Mouse (Mus musculus) hindbrain, embryonic 14.5 days (tissue): Measurements from ENCODE around the gene F830045P16Rik. TPM values are rescaled to one million over a fixed set of nuclear protein-coding genes. Genes with fewer than 3 reads are reported as not detected.

ENCODE experiments used
- ATAC-seq: fragments of 200-750 bp; cut with Nextera tagmentation; 2 replicates; pipeline ENCODE4 v1.8.0; 2017; ENCODE audit warnings: moderate number of reproducible peaks, mild to moderate bottlenecking, moderate TSS enrichment, moderate library complexity; ENCODE audit not compliant: low FRiP score
- DNase-seq: peaks from one replicate; pipeline ENCODE4 v3.0.0-alpha.2; 2015; ENCODE audit warnings: low spot score
- H3K27ac ChIP-seq: fragments of 300-500 bp; sonication (generic); 2 replicates; pipeline ENCODE4 v1.5.1; 2014; ENCODE audit warnings: mild to moderate bottlenecking, moderate library complexity
- H3K27me3 ChIP-seq: fragments of 300-500 bp; sonication (generic); 2 replicates; pipeline ENCODE4 v1.6.1; 2014; ENCODE audit warnings: mild to moderate bottlenecking, low read length, mixed read lengths; ENCODE audit not compliant: control insufficient read depth, insufficient read depth
- H3K36me3 ChIP-seq: fragments of 300-500 bp; sonication (generic); replicated peaks from 2 replicates; pipeline ENCODE4 v1.6.1; 2014; ENCODE audit not compliant: control insufficient read depth, insufficient read depth
- H3K4me1 ChIP-seq: fragments of 300-500 bp; sonication (generic); replicated peaks from 2 replicates; pipeline ENCODE4 v1.6.1; 2014; ENCODE audit warnings: antibody characterized with exemption, low read length, mixed read lengths; ENCODE audit not compliant: control insufficient read depth, insufficient read depth
- H3K4me2 ChIP-seq: fragments of 300-500 bp; sonication (generic); replicated peaks from 2 replicates; pipeline ENCODE4 v1.6.1; 2014; ENCODE audit warnings: mild to moderate bottlenecking, moderate library complexity
- H3K4me3 ChIP-seq: fragments of 300-500 bp; sonication (generic); replicated peaks from 2 replicates; pipeline ENCODE4 v1.5.1; 2014; ENCODE audit warnings: mild to moderate bottlenecking, low read length
- H3K9ac ChIP-seq: fragments of 300-500 bp; sonication (generic); 2 replicates; pipeline ENCODE4 v1.6.1; 2014
- H3K9me3 ChIP-seq: fragments of 300-500 bp; sonication (generic); 2 replicates; pipeline ENCODE4 v1.6.1; 2016; ENCODE audit warnings: low read length; ENCODE audit not compliant: control insufficient read depth
- WGBS: fragments of 180-500 bp; shearing (Covaris S2); extraction: QIAGEN DNeasy Blood & Tissue Kit; methylation state at CpG from one replicate; pipeline ENCODE4 v1.1.7; 2014; 5-methylcytosine and 5-hydroxymethylcytosine counted together
- polyA plus RNA-seq: library from polyadenylated mRNA; unstranded; fragments of >200 nt; fragmentation: Nextera tagmentation; extraction: Ambion mirVana; gene quantifications from 2 replicates; pipeline ENCODE4 v1.2.1, GENCODE M21; 2014

Gene F830045P16Rik
- polyA plus RNA-seq, 1 experiment from 2014 or later = not detected

DNA sequence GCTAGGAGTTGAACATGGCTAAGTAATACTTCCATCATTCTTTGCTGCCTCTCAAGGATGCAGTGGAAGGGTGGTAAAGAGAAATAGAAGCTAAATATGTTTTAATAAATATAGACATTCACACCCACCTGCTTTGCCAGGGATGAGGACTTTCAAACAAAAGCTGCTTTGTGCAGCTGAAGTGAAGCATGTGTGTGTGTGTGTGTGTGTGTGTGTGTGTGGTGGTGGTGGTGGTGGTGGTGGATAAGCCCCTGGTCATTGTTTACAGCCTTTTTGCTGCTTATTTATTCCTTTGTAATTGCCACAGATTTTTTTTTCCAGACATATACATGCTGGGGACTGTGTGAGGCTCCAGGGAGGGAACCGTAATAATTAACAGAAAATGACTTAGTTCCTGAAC lies 524 bp upstream of the F830045P16Rik start:
- 40% methylated on average over 1 of the region's 1 CpGs for WGBS
- Histone ChIP-seq H3K4me3 (no peak overlapping the region), H3K36me3 (no peaks in the 10 kb centered on the region), H3K4me1 (peaks cover 11% of the 10 kb centered on the region; the same call in 1 of the 2 replicates), H3K27ac (0 out of 2 replicates have a peak overlapping the region, but pooled peaks have one; percentile 0), H3K9ac (no peak overlapping the region), H3K9me3 (no peaks in the 10 kb centered on the region), H3K4me2 (no peak overlapping the region), H3K27me3 (peaks cover 11% of the 10 kb centered on the region)
- ATAC-seq = no peak
- no peak for DNase-seq

- WGBS = 48% methylated on average over 5 of the region's 5 CpGs
- no peaks in the 10 kb centered on the region for H3K36me3 ChIP-seq
Measured at GRCm38 (mm10) chr2:129534886-129535591, 1.4 kb downstream of the F830045P16Rik start.

DNA sequence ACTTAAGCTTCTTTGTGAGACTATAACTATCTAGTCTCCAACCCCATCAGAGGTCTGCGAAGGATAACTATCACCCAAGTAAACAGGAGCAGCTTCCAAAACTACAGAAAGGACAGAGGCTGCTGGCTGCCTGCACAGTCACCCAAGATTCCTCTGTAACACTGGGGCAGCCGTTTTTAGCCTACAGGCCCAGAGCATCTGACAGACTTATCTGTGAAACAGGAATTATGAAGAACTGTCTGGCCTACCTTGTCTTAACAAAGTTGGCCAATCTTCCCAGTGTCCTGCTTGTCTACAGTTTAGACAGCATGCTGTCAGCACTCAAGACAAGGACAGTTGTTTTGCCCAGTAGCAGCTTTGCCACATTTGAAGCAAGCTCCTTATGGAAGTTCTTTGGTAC lies 4.5 kb downstream of the F830045P16Rik start:
- Histone ChIP-seq H3K27me3 (peaks cover 23% of the 10 kb centered on the region), H3K36me3 (no peaks in the 10 kb centered on the region), H3K4me2 (no peak overlapping the region), H3K27ac (no peak overlapping the region), H3K9me3 (no peaks in the 10 kb centered on the region), H3K9ac (no peak overlapping the region), H3K4me3 (no peak overlapping the region), H3K4me1 (peaks cover 12% of the 10 kb centered on the region; the same call in 1 of the 2 replicates)
- no peak for DNase-seq
- ATAC-seq = no peak
- 85% methylated on average over 2 of the region's 2 CpGs for WGBS

More at GRCm38 (mm10) chr2:129534886-129535591, 1.4 kb downstream of the F830045P16Rik start:
- no peak overlapping the region for H3K4me3 ChIP-seq
- peaks cover 11% of the 10 kb centered on the region; the same call in 1 of the 2 replicates for H3K4me1 ChIP-seq
- no peak overlapping the region for H3K4me2 ChIP-seq
- H3K9ac ChIP-seq = no peak overlapping the region
- H3K9me3 ChIP-seq = no peaks in the 10 kb centered on the region
- no peak for ATAC-seq
- H3K27me3 ChIP-seq = peaks cover 18% of the 10 kb centered on the region
- no peak for DNase-seq
- H3K27ac ChIP-seq = no peak overlapping the region

DNA sequence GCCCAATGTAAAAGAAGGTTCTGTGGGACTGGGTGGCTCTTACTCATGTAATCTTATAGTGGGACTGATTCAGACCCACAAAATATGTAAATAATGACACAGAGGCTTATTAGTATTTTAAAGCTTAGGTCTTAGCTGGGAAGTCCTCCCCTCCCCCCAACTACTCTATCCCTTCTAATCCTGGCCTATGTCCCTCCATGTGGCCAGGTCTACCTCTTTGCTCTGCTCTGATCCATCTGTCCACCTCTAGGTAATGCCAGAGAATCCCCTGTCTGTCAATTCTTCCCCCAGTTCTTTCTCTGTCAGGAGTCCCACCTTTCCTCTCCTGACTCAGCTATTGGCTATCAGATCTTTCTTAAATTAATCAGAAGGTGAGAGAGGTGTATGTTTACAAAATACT lies 5.3 kb downstream of the F830045P16Rik start:
- Histone ChIP-seq H3K27ac (no peak overlapping the region), H3K4me1 (peaks cover 7% of the 10 kb centered on the region; the same call in 1 of the 2 replicates), H3K4me3 (no peak overlapping the region), H3K27me3 (peaks cover 31% of the 10 kb centered on the region), H3K4me2 (no peak overlapping the region), H3K9me3 (no peaks in the 10 kb centered on the region), H3K36me3 (no peaks in the 10 kb centered on the region), H3K9ac (no peak overlapping the region)
- no peak for DNase-seq
- ATAC-seq = no peak

DNA sequence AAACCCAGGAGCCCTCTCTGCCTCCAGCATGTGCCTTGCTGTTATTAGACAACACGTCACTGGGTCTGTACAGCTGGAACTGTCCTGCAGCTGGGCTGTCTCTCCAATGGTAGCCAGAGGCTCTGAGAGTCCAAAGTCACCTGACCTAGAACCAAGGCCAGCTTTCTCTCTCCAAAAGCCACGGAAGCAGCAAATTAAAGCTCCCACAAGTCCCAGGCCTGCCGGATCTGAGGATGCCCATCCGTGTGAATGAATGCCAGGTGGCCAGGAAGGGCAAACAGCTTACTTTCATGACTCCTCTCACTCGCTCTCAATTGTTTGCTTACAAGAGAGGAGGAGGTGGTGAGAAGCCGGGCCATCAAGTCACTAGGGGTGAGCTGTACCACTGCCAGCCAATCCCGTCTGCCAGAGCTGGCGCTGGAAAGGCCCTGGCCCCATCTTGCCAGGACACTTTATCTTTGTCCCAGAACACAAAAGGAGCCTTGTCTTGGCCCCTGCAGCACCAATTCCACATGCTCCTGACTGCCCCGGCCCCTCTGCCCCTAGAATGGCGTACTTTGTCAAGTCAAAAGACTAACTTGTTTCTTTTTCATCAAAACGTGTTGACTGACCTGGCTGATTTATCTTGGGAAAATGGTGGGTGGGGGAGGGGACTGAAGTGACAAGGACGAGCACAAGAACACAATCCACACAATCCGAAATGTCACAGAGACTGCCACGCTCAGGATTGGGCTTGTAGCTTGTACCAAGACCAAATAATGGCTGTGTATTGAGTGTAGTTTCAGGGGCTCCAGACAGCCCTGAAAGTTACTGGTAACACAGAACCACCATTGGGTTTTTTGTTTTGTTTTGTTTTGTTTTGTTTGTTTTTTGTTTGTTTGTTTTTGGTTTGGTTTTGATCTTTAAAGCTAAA lies 6.8 kb downstream of the F830045P16Rik start:
- no peak overlapping the region for H3K4me3 ChIP-seq
- no peak overlapping the region for H3K4me2 ChIP-seq
- peaks cover 7% of the 10 kb centered on the region; the same call in 1 of the 2 replicates for H3K4me1 ChIP-seq
- no peak overlapping the region for H3K9ac ChIP-seq
- DNase-seq (peak; percentile 55), ATAC-seq (peak; percentile 85)
- no peaks in the 10 kb centered on the region for H3K9me3 ChIP-seq
- H3K36me3 ChIP-seq = no peaks in the 10 kb centered on the region
- H3K27ac ChIP-seq = peak overlapping the region; percentile 29; the same call in 1 of the 2 replicates
- H3K27me3 ChIP-seq = peaks cover 31% of the 10 kb centered on the region
- WGBS = 17% methylated on average over 14 of the region's 14 CpGs

GRCm38 (mm10) chr2:129527916-129528315 lies 8.5 kb downstream of the F830045P16Rik start:
- Histone ChIP-seq H3K9me3 (no peaks in the 10 kb centered on the region), H3K36me3 (no peaks in the 10 kb centered on the region), H3K9ac (no peak overlapping the region), H3K27me3 (peaks cover 24% of the 10 kb centered on the region), H3K4me3 (no peak overlapping the region), H3K27ac (no peak overlapping the region), H3K4me2 (no peak overlapping the region), H3K4me1 (peaks cover 7% of the 10 kb centered on the region; the same call in 1 of the 2 replicates)
- 89% methylated on average over 4 of the region's 4 CpGs for WGBS
- DNase-seq (no peak), ATAC-seq (no peak)

GRCm38 (mm10) chr2:129526322-129526721 lies 10.1 kb downstream of the F830045P16Rik start:
- 86% methylated on average over 4 of the region's 4 CpGs for WGBS

GRCm38 (mm10) chr2:129525644-129526043 lies 10.8 kb downstream of the F830045P16Rik start:
- Histone ChIP-seq H3K9me3 (no peaks in the 10 kb centered on the region), H3K4me3 (no peak overlapping the region), H3K4me2 (no peak overlapping the region), H3K4me1 (peaks cover 7% of the 10 kb centered on the region; the same call in 1 of the 2 replicates), H3K9ac (no peak overlapping the region), H3K27ac (no peak overlapping the region), H3K36me3 (no peaks in the 10 kb centered on the region), H3K27me3 (peaks cover 13% of the 10 kb centered on the region; the same call in 1 of the 2 replicates)
- DNase-seq (no peak), ATAC-seq (no peak)

More at GRCm38 (mm10) chr2:129526322-129526721, 10.1 kb downstream of the F830045P16Rik start:
- Histone ChIP-seq H3K9ac (no peak overlapping the region), H3K27me3 (peaks cover 13% of the 10 kb centered on the region; the same call in 1 of the 2 replicates), H3K9me3 (no peaks in the 10 kb centered on the region), H3K4me1 (peaks cover 7% of the 10 kb centered on the region; the same call in 1 of the 2 replicates), H3K4me2 (no peak overlapping the region), H3K4me3 (no peak overlapping the region), H3K27ac (no peak overlapping the region), H3K36me3 (no peaks in the 10 kb centered on the region)
- DNase-seq = no peak
- ATAC-seq = no peak

GRCm38 (mm10) chr2:129518526-129518925 lies 17.9 kb downstream of the F830045P16Rik start:
- Histone ChIP-seq H3K9me3 (no peaks in the 10 kb centered on the region), H3K27ac (no peak overlapping the region), H3K4me3 (no peak overlapping the region), H3K9ac (no peak overlapping the region), H3K4me2 (no peak overlapping the region), H3K27me3 (no peaks in the 10 kb centered on the region), H3K36me3 (no peaks in the 10 kb centered on the region), H3K4me1 (peaks cover 8% of the 10 kb centered on the region; the same call in 1 of the 2 replicates)
- WGBS = 61% methylated on average over 3 of the region's 3 CpGs
- ATAC-seq (no peak), DNase-seq (no peak)
